Mouse (Mus musculus) left cerebral cortex, adult 11 months (tissue): ENCODE results near the gene Arhgef15.
A peak's percentile ranks its signal among the peaks of the same experiment; 100 is the strongest.

Source experiments
- DNase-seq: peaks from one replicate; pipeline ENCODE4 v3.0.0; 2022; ENCODE audit warnings: low spot score

Gene Arhgef15

DNA sequence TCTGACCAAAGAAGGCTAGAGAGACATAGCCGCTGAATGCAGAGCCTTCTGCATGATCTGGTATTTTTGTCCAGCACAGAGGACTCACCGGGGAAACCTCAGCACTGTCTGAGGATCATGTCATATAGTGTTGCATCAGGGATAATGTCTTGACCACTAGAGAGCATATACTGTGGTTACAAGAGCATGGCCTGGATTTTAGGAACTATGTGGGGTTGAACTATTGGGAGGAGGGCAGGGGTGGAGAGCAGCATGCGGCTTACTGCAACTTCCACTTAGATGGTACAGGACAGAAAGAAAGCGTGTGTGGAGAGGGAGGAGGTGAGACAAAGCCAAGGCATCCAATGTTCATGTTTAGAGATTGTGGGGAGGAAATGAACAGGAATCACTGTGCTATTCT is 42.7 kb downstream of the Arhgef15 start:
- no peak for DNase-seq

DNA sequence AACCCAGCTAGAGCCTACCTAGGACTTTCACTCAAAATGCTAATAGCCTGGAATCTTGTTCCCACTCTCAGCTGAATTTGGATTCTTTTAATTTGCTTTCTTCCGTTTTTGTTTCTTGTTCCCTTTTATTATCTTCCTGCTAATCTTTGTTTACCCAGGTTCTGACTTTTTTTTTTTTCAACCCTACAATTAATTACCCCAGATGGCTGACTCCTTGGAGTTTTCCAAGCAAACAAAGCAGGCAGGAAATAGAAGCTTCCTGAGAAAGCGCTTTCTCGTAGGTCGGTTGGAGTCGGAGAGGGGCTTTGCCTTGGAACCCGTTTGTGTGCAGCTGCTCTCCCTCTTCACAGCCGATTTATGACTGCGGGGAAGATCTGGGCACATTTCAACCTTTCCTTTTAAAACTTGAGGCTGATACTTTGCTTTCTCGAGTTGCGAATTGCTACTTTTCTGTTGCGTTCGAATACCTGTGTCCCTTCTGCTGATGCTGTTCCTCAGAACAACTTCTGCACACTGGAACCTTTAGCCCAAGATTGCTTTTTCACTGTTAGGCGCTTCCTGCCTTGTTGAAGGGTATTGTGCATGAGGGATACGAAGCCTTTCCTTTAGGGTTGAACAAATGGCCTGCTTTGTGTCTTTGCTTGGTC is 45.6 kb downstream of the Arhgef15 start:
- DNase-seq, result no peak

DNA sequence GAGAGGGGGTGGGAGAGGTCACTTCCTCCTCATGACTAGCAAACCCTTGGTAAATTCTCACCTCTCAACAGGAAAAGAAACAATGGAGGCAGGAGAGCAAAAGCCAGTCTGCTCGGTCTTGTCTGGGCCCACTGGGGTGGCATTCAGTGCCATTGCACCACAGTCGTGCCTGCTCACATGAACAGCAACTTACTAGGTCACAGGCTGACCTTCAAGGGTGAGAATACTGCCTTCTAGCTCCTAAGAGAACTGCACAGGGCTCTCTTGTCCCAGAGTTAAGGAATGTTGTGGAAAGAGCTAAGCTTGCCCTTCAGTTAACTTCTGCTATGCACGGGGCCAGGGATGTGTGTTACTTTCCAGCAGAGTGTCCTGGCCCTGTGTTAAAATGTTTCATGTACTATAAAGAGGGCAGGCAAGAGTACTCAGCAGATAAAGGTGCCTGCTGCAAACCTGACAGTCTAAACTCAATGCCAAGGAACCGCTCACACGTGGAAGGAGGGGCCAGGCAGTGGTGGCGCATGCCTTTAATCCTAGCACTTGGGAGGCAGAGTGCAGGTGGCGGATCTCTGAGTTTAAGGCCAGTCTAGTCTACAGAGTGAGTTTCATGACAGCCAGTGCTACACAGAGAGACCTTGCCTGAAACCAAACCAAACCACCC is 48.3 kb downstream of the Arhgef15 start:
- no peak for DNase-seq

DNA sequence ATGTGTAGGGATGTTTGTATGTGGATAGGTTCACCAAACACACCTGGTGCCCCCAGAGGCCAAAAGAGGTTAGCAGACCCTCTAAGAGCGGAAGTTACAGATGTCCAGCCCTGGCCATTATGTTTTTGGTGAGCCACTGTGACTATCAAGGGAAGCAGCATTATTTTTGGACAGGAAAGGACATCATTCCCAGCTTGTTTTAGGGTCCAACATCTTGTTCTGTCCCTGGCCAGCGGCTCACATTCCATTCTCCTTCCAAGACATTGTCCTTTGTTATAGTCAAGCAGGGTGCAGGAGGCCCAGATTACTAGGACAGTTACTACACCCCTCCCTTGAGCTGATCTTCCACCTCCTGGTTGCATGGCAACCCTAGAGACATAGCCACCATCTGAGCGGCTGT is 50.0 kb downstream of the Arhgef15 start:
- no peak for DNase-seq

DNA sequence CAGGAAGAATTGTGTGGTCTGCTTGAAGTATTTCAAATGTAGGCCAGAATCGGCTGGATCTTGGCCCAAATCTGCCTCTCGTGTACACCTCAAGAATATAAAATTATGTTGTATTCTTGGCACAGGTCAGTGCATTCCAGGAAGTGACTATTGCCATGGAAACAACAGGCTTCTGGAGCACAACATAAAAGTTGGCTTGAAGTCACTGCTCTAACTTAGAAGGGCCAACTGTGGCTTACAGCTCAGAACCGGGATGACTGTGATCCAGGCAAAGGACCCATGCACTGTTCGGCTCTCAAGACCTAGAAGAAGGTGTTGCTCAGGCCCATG is 50.9 kb downstream of the Arhgef15 start:
- no peak for DNase-seq

DNA sequence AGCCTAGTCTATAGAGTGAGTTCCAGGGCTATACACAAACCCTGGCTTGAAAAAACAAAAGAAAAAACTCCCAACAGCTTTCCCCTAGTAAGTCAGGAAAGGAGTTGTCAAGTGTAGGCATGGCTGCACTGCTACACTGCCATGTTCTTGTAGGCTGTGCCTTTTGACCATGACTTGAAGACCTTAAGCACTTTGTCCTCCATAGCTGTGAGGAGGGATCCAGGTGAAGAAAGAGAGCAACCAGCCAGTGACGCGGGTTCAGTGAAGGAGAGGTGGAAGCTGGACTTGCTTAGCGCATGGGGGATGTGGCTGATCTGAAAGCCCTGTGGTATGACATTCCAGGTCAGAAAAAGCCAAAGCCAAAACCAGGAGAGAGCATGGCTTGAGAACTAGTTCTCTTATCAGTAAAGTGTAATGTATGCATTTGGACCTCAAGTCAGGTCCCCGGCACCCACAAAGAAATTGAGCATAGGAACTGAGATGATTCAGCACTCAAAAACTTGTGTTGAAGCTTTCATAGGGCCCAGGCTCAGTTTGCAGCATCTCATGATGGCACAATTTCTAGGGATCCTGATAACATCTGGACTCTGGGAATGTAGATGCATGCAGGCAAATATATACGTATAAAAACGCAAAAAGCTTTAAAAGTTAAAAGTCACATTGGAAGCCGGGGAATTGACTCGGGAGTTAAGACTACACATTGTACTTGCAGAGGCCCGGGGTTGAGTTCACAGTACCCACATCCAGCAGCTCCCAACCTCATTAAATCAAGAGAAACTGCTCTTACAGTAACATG is 51.4 kb downstream of the Arhgef15 start:
- DNase-seq, result no peak

DNA sequence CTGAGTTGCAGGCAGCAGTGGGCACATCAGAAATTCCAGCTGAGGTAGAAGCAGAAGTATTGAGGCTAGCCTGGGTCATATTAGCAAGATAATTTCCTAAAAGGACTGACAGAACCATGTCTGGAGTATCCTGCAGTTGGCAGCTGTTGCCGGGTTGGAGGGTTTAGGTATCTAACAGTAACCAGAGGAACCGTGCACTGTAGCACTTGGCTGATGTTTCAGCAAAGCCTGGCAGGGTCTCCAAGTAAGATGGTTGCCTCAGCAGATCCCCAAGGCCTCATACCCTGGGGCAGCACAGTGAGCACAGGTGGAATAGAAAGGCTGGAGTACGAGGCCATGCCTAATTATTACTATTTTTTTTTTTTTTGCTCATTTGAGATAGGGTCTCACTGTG is 52.1 kb downstream of the Arhgef15 start:
- DNase-seq, result no peak

DNA sequence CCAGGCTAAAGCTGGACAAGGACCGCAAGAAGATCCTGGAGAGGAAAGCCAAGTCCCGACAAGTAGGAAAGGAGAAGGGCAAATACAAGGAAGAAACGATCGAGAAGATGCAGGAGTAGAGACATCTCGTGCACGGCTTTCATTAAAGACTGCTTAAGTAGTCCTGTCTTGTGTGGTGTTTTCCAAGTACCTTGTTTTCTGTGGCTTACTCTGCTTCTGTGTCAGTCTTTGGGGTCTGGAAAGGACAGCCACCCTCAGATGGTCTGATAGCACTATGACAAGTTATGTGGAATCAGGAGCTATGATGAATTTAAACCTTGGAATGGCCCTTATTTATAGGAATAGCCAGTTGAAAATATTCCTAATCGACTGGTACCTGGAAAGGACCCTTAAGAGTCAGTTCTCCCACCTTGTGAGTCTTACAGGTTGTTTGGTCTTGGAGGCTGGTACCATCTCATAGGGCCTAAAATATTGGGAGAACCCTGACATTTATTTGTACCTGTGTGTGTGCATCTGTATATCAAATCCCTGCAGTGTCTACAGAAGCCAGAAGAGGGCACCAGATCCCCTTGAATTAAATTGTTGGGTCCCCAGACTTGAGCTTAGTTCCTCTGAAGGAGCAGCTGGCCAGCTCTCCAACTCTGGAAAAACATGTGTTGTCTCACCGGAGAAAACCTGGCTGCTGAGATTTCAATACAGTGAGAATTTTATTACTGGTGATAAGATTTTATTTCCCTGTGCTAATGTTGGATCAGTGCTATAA is 52.7 kb downstream of the Arhgef15 start:
- peak; percentile 75 for DNase-seq

DNA sequence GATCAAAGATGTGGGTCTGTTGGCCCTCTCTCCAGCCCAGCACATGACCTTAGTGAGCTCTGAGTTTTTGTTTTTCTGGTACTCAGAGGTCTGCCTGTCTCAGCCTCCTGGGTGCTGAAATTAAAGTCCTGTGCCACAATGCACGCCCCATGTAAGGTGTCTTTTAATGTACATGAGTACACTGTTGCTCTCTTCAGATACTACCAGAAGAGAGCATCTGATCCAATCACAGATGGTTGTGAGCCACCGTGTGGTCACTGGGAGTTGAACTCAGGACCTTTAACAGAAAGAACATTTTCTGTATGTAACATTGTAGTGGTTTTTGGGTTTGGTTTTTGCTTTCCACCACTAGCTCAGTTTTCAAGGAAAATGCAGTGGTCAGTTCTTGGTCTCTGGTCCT is 53.5 kb downstream of the Arhgef15 start:
- no peak for DNase-seq

DNA sequence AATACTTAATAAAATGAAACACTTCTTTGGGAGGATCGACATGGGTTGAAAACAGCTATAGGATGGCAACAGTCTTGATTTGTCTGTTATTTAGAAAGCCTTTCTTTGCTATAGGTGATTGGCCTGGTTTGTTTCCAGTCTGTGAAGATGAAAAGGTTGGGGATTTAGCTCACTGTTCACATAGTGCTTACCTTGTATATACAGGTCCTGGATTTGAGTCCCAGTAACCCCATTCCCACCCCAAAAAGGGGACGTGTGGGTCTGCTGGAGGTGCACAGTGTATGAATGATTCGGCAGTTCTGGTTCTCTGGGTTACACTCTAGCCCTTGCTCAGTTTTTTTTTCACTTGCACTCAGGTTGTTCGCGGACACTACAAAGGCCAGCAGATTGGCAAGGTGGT is 54.5 kb downstream of the Arhgef15 start:
- DNase-seq, result no peak

DNA sequence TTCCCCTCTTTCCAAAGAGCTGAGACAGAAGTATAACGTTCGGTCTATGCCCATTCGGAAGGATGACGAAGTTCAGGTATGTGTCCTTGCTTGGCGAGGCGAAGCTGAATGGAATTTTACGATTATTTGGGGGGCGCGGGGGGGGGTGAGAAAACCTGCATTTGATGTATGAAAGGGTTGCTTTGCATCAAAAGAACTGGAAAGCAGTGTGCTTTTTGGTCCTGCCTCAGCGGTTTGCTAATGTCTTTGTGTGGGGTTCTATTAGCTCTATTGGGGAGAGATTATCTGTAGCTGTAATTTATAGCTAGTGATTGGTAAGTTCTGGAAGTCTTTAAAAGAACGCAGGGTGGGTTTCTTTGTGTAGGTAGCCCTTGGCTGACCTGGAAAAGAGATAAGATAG is 54.9 kb downstream of the Arhgef15 start:
- no peak for DNase-seq

DNA sequence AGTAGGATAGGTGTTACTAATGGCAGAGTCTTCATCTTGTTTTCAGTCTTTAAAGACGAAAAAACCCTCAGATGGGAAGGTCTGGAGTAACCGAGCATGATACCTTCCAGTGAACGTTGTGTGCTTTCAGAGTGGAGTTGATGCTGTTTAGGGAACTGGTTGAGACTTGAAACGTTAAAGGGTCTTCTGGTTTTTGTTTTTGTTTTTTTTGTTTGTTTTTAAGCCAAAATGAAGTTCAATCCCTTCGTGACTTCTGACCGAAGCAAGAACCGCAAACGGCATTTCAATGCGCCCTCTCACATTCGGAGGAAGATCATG is 55.3 kb downstream of the Arhgef15 start:
- no peak for DNase-seq

DNA sequence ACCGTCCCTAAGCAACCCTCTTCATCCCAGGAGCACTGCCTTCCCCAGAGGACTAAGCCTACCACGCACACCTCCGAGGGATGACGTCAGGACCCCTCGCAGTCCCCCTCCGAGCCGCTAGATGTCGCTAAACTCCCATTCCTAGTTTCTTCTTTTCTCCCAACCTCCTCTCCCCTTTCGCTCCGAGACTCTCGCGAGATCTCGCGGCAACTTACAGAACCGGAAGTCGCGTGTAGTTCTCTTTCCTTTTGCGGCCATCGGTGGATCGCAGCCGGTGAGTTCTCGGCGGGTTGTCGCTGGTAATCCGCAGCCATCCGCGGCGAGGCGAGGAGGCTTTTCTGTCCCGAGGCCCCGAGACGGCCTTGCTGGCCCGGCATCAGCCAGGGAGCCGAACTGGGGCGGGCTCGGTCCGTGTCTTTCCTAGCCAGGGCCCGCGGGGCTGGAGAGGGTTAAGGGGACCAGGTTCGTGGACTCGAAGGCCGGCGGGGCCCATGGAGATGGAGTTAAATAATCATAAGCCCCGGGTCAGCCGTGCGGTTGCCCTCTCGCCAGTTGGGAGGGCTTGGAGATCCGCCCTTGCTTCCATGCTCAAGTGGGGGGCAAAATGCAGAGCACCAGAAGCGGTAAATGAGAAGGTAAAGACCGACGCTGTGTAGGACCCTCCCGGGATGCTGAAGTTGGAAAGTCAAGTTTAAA is 55.8 kb downstream of the Arhgef15 start, which contains the start of gene Rpl26:
Rpl26 (plus strand) TSS at position 233 of the 696 bp plus-strand sequence.
- DNase-seq, result peak; percentile 97

DNA sequence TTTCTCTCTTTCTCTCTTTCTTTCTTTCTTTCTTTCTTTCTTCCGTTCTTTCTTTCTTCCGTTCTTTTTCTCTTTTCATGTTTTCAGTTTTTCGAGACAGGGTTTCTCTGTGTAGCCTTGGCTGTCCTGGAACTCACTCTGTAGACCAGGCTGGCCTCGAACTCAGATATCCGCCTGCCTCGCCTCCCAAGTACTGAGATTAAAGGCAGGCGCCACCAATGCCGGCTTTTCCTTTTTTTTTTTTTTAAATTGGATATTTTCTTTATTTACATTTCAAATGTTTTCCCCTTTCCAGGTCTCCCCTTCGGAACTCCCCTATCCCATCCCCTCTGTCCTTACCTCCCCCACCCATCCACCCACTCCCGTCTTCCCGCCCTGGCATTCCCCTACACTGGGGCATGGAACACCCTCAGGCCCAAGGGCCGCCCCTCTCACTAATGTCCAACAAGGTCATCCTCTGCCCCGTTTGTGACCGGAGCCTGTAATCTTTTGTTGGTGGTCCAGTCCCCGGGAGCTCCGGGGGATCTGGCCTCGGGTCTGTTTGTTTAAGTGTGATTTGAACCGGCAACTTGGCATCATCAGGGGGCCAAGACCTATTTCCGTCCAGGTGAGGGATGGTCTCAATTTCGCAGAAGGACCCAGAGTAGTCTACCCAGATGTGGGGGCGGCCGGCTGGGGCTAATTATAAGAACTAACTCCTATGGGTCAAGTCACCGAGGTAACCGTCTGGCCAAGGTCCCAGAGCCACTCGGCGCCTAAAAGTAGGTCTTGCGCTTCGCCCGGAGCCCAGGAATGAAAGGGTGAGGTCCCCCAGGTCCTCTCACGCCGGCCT is 56.5 kb downstream of the Arhgef15 start:
- DNase-seq, result no peak

DNA sequence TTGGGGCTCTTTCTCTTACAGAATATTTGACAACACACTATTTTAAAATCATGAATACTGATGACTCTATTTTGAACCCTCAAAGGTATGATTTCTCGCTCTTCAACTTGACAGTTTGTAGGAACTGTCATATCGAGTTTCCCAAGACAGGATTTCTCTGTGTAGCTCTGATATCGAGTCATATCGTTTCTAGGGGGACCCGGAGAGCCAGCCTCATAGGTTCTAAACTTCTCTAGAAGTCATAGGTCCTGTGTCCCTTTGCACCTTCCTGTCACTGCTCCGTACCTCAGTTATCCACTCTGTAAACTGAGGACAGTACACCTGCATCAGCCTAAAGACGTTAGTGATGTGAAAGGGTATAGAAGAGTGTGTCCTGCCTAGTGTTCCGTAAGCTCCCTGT is 57.5 kb downstream of the Arhgef15 start:
- DNase-seq, result no peak

DNA sequence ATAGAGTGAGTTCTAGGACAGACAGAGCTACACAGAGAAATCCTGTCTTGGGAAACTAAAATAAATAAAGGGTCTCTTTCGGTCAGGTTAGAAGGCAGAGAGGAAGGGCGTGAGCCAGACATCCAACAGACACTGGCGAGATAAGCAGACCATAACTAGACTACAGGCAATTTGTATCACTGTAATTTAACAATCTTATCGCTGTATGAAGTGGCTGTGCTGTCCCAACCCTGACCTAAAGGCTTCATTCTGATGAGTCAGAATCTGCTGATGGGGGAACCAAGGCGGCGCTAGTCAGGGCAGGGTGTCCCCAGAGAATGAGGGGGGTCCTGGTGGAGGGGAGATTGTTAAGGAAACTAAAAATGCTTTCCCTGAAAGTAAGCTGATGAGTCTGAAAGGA is 58.5 kb downstream of the Arhgef15 start:
- no peak for DNase-seq

DNA sequence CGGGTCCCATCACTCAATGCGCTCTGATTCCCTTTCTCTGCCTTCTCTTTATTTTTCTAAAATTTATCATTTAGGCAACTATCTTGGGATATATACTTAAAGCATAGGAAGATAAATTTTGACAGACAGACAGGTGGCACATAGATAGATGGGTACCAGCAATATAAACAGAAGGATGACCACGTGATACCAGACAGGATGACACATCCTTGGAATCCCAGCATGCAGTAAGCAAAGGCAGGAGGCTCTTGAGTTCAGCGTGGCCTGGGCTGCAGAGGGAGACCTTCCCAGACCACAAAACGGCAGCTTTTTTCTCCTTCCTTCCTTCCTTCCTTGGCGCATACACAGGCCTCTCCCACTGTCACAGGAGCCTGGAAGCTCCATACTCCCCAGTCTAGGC is 59.4 kb downstream of the Arhgef15 start:
- DNase-seq, result no peak

DNA sequence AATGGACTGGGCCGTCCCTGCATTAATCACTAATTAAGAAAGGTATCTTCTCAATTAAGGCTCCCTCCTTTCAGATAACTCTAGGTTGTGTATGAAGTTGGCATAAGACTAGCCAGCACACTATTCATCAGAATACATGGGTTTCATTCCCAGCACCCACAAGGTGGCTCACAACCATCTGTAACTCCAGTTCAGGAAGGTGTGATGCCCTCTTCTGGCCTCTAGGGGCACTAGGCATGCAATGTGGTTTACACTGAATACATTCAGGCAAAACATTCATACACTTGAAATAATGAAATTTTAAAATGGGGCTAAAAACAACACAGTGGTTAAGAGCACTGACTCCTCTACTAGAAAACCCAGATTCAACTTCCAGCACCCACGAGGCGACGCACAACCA is 60.2 kb downstream of the Arhgef15 start:
- DNase-seq, result no peak

DNA sequence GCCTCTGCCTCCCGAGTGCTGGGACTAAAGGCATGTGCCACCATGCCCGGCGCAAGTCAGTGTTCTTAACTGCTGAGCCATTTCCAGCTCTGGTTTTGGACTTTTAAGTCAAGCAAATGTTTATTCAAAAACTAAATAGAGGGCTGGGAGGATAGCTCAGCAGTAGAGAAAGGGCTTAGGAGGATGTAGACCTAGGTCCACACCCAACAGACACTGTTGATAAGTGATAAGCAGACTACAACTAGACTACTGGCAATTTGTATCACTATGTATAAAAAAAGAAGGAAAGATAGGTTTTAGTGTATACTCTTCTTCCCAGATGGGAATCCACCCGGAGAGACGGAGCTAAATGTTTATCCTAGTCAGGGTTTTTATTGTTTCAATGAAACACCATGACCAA is 61.0 kb downstream of the Arhgef15 start:
- DNase-seq, result no peak

DNA sequence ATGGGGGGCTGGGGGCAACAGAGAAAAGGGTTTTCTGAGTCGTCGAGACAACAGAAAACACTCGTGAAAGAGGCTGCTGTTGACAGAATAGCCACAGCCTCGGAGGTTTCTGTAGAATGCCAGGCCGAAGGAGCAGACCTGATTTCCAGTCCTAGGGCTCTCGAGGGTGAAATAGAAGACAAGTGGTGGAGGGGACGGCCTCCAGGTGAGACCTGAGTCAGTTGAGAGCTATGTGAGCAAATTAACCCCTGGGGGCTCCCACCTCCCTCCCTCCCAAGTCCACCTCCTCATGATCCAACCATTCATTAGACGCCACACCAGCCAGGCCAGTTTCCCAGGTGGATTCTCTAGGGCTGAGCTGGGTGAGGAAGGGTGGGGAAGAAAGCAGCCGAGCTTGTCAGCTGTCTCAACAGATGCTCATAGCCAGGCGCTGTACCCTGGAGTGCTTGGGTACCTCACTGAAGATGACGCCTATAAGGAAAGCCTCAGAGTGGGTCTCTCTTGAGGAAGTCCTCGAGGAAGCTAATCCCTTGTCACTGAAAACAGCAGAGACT is 63.3 kb downstream of the Arhgef15 start:
- DNase-seq, result no peak
